Mouse (Mus musculus): Measurements from ENCODE around the gene Slc7a8.
"Not testable (repeated sequence)": the region's sequence is repeated elsewhere in the genome, so short reads cannot be mapped to it uniquely, and the experiment has no call there.

The Slc7a8 gene

DNA sequence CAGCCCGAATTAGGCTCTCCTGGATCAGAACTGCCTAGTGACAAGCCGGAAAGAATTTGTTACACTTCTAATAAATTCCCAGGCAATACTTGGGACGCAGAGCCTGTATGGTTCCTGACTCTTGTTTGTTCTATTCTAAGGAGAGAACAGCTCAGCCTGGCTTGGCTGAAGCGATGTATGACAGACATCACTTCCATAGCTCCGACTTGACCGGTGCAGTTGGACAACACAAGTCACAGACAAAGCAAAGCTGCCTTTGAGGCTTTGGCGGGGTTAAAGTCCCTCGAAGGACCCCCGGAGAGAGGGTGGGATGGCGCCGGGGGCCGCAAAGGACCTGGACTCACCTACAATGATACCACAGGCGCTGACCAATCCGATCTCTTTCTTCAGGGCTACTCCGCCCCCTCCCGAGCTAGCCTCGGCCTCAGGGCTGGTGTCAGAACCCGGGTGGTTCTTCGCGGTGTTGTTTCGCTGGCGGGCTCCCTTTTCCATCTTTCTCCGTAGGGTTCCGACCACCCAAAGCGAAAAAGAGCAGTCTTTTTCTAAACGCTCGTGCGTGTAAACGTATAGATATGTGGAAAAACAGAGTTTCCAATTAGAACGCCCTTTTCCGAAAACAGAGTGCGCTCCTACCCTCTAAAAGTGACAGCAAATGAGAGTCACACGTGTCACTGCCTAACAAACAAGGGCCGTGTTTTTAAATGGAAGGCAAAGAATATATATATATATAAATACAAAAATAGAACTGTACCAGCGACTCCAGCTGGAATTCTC is 723 bp downstream of the Slc7a8 start:
- no peak for DNase-seq (ENCODE audit: low read depth)

DNA sequence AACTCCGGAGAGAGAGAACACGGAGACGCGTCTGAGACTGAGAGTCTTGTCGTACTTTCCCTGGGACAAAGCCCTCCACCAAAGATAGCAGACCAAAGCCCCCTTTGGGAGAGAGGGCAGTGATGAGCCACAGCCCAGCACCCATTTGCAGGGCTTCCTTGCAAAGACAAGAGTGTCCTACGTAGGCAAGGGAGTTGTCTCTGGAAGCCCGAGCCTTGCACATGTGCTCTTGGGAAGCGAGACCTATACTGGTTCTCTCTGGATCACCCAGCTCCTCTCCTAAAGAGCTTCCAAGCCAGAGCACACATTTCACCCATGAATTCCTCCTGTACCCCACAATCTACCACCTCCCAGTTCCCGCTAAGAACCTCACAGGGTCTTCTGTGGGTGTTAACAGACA is 1.7 kb downstream of the Slc7a8 start:
- DNase-seq (ENCODE audit: low read depth), result no peak

DNA sequence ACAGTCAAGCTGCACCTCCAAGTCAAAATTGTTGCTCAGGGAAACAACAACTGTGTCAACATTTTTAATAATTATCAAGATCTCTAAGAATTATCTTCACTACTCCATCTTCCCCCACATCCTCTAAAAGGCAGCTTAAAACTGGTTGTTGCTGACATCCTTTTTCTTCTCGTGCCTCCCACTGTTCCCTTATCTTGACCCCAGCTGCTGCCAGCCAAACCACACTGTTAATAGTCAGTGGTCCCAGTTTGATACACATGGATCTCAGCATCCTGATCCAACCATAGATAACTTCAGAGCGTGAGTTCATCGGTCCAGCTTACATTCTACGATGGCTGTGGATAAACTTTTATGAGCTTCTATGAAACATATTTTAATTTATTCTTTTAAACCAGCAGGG is 3.9 kb downstream of the Slc7a8 start:
- no peak for DNase-seq (ENCODE audit: low read depth)

DNA sequence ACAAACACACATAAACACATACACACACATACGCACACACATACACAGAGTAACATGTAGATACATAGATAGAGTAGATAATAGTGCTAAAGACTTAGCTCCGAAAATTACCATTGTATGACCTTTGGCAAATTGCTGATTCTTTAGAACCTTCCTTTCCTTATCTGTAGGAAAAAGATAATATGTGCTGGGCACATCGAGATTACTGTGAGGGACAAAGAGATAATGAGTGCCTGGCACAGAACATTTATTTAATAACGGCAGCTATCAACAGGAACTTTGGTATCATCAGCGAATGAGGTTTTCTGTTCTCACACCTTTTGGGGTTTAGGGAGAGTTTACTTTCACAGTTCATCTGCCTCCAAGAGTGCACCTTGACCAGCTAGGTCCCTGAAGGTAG is 5.0 kb downstream of the Slc7a8 start:
- no peak for DNase-seq (ENCODE audit: low read depth)

DNA sequence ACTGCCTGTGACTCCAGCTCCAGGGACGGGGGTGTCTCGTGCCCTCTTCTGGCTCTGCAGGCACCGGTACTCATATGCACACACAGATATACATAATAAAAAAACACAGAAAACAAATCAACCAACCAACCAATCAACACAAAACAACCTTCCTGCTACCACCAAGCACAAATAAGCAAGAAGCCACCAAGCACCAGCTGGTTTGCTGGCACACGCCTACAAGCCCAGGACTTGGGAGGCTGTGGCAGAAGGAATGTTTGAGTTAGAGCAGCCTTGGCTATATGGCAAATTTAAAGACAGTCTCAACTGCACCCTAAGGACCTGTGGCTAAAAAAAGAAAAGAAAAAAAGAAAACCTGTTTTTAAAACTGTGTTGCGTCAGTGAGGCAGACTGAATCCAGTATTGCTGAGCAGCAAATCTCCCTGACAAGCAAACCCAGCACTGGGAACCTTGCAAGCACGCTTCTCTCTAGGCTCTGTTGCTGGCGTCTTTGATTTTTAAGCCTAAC is 6.2 kb downstream of the Slc7a8 start:
- no peak for DNase-seq (ENCODE audit: low read depth)

DNA sequence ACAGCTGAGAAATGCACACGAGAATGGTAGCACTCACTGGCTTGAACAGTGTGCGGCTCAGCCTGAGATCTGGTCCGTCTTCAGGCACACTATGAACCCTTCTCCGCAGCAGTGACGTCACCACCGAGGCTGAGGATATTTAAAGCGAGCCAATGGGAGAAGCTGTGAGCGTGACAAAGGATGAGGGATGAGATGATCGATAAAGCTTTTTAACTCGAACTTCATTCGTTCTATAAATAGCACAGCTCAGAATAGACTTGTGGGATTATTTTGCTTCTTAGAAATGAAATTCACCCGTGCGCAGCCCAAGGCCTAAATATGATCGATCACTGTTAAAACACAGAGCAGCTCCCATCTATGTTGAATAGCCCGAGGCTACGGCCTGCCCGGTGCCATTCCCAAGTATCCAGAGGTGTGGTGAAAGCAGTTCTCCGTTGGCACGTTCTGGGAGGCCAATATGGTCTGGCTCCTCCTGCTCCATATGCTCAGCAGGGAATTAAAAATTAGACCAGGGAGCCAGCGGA is 9.4 kb downstream of the Slc7a8 start:
- no peak for DNase-seq (ENCODE audit: low read depth)

DNA sequence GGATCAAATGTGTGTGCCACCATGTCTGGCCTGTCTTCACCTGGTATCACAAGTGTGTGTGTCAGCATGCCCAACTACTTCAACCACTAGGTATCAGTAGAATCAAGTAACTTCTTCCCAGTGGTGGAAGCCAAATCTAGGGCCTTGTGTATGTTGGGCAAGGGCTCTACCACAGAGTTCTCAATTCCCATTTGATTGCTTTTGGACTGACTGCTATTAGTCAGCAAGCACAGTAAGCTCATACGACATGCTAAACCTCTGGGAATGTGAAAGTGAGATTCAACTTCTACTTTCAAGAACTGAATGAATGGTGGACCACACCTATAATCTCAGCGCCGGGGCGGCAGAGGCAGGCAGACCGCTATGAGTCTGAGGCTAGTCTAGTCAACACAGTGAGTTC is 11.4 kb downstream of the Slc7a8 start:
- no peak for DNase-seq (ENCODE audit: low read depth)

DNA sequence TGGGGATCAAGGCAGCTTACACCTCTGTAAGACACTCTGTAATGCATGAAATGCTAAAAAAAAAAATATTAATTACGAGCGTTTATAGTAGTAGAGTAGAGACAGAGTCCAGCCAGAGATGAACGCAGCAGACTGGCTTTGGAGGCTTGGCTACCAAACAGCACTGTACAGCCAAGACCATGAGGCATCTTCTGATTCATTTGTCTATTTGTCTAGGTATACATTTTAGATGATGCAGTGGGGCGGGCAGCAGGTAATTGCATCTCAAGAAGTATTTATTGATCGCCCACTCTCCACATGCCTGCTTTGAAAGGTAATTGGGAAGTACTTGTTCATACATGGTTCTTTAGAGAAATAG is 12.7 kb downstream of the Slc7a8 start:
- no peak for DNase-seq (ENCODE audit: low read depth)

DNA sequence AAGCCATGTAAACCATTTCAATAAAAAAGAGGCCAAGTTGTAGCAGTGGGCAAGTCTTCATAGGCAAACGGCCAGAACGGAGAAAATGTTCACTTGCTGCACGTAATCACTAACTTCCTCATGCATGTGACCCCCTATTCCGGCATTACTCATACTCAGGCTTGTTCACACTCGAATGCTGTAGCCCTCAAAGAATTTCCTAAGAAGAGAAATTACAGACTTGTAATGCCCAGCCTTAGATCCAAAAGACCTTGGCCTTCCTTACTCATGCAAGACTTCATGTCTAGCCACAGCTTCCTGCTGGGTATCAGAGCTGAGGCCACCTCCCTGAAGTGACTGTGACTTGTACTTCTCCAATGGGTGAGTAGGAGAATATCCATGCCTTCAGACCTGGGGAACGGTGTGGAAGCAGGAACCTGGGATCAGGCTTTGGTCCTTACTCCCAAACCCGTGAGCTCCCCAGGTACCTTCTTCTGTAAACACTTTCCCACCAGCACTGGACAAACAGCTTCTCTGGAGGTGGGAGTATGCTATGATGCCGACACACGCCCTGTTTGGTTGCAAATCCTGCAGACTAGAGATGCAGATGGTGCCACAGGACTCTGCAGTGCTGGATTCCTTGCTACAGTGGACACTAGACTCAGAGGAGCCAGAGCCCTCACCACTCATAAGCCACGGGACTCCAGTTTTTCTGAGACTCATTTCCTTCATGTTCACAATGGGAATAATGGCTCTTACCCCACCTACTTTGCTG is 13.3 kb downstream of the Slc7a8 start:
- no peak for DNase-seq (ENCODE audit: low read depth)

DNA sequence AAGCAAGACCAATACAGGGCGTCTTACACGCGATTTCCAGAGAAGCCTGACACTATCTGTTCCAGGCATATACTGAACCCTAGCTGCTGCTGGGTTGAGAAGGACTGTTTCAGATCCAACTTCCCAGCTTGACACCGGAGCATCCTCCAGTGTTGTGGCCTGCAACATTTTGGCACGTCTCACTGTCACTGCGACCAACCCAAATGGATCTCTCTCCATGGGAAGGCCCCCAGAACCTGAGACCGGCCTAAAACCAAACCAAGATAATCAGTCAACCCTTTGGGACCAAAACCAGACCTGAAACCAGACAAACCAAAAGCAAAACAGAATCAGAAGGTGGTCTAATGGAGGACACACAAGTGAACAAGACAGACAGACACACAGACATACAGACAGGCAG is 14.8 kb downstream of the Slc7a8 start:
- DNase-seq (ENCODE audit: low read depth), result not testable (repeated sequence)

DNA sequence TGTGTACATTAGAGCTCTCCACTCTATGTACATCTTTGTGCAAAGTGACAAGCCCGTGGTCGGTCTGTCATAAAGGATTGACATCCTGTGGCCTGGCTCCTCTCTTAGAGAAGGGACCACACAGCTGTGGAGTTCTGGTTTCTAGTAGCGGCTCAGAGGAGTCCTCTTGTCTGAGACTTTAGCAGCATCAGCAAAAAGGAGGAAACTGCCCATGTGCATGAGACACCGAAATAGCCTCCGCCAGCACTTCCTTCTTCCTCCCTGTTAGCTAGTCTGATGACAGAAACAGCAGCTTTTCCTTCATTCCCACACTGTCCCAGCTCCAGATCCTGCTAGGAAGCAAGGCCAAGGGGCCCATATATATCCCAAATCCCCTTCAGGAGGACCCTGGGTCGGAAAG is 25.4 kb downstream of the Slc7a8 start:
- DNase-seq (ENCODE audit: low read depth), result no peak

DNA sequence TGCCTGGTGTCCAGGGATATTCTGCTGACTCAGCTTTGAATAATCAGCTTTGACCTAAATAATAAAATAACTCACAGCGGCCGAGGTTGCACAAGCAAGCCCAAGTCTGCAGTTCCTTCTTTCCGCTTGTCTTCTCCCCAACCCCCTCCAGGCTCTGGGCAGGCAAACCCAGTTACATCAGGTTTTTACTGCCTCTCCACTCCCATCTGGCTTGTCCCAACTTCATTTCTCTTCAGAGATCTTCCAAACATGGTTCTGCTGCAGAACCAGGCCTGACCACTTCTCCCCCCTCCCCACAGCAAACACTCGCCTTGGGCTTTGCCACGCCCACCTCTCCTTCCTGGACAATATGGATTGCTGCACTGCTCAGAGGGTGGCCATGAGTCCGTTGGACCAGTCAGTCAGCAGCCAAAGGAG is 27.1 kb downstream of the Slc7a8 start:
- no peak for DNase-seq (ENCODE audit: low read depth)

DNA sequence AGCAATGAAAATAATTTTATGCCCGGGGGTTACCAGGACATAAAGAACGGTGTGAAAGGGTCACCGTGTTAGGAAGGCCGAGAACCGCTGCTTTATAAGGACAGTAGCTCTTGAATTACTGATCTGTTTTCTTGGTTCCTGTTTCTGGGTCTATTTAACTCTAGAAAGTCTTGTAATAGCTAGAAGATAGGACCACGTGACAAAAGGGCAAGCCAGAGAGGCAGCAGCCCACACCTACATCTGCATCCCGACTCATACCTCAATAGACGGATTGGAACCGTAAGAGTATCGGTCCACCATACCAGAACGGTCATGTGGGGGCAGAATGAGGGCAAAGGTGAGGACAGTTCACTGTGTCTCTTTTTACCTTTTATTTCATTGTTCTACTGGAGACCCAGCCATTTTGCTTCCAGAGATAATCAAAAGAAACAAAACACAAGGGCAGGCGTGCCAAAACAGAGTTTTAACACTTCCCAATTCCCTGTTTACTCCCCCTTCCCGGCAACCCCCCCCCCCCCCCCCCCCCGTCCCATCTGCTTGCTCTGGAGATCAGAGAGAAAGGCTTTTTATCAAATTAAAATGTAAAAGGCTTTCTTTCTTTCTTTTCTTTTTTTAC is 27.7 kb downstream of the Slc7a8 start:
- no peak for DNase-seq (ENCODE audit: low read depth)

DNA sequence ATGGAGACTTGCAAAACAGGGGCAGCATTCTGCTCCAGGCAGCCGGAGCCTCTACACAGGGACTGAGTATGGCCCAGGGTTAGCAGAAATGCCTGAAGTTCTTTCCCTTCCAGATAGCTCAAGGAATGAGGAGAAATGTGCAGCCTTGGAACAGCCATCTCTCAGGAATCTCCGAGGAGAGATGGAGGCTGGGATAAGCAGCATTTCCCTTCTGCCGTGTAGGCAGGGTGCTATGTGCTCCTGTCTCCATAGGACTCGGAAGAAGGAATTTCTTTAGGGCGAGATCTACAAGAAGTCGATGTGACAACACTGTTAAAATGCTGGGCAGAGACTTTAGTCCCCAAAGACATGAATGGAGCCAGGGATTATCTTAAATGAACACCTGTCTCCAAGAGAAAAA is 28.8 kb downstream of the Slc7a8 start:
- DNase-seq (ENCODE audit: low read depth), result no peak

DNA sequence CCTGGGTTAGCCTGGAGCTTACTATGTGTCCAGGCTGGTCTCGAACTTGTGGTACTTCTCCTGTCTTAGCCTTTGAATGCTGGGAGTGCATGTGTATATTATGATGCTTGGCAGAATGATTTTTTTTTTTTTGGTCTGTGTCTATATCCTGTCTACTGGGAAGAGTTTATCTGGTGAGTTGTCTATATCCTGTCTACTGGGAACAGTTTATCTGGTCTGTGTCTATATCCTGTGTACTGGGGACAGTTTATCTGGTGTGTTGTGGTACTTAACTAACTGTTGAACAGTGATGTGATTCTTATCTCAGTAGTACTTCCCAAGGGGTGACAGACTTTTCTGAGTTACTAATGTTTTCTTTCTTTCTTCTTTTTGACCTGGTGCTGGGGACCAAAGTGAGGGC is 30.0 kb downstream of the Slc7a8 start:
- no peak for DNase-seq (ENCODE audit: low read depth)

DNA sequence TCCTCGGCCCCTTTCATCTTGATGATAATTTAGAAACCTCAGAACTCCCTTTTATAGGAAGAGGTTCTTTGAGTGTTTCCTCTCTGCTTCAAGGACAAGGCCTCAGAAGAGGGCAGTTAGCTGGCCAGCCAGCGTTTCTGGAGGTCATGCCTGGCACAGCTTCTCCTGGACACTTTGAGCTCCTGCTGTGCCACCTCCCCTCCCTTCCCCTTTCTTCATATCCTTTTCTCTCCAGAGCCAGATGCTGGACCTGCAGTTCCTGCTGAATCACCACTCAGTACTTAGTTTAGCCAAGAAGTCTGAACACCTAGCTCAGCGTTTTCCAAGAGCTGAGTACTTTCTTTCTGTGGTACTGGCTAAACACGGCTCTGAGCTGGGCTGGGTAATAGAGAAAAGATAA is 32.5 kb downstream of the Slc7a8 start:
- DNase-seq (ENCODE audit: low read depth), result no peak

DNA sequence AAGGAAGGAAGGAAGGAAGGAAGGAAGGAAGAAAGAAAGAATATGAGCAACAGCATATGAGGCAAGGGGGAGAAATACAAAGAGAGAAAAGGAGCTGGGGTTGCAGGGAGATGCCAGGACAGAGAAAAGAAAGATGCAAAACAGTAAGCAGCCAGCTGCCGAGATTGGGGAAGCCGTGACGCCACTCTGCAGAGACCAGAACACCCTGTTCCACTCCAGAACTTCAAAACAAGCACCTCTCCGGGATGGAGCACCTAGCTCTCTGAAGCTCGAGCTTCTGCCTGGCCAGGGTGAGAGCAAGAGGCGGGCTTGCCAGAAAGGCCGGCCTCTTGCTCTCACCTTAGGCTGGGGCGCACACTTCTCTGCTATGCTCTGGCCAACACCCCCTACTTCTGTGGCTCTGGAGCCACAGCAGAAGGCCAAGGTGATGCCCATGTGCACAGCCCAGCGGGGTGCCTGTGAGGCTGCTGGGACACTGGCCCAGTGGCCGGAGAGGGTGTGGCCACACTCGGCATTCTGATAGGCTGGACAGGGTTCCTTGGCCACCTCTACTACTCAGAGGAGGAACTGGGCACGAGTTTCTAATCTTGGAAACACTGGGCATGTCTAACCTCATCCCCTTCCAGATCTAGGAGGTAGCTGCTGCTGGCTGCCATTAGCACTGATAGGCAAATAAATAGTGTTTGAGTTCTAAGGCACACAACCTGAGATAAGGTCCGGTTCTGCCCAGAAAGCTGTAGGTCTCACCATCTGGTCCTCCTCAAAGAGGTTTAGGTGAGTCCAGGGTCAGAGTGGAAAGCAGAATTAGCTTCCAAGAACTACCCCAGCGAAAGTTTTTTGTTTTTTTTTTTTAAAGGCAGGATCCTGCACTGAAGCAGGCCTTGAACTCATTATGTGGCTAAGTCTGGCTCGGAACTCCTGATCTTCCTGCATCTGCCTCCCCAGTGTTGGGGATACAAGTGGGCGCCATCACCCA is 33.5 kb downstream of the Slc7a8 start:
- no peak for DNase-seq (ENCODE audit: low read depth)

DNA sequence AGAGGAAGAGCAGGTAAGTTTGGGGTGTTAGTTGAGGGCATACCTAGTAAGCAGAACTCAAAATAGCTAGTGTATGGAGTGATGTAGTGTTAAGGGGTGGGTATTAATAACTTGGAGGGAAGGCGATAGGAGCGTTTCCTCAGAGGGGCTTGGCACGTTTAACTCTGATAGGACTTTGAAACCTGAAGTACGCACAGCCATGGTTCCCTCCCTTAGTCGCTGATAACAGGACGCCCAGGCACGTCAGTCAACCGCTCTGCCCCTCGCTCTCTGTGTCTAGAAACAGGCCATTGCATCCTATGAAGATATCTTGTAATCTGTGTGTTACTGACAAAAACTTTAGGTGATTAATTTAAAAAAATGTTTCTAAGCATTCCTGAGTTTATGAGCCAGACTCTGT is 35.7 kb downstream of the Slc7a8 start:
- DNase-seq (ENCODE audit: low read depth), result peak; percentile 39

DNA sequence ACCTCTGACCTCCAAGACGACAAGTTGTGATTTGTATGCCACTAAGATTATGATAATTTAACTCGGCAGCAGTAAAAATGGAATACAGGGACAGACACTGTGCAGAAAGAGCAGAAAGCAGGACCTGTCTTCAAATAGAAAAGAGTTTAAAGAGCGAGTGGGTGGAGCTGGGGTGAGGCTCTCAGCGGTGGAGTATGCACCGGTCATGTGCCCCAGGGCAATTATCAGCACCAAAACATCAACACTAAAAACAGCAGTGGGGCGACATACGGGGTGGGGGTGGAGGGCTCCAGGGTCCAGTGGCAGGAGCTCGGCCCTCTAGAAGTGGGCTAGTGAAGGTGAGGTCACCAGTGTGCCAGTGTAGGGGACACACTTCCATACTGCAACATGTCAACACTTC is 37.3 kb downstream of the Slc7a8 start:
- no peak for DNase-seq (ENCODE audit: low read depth)

DNA sequence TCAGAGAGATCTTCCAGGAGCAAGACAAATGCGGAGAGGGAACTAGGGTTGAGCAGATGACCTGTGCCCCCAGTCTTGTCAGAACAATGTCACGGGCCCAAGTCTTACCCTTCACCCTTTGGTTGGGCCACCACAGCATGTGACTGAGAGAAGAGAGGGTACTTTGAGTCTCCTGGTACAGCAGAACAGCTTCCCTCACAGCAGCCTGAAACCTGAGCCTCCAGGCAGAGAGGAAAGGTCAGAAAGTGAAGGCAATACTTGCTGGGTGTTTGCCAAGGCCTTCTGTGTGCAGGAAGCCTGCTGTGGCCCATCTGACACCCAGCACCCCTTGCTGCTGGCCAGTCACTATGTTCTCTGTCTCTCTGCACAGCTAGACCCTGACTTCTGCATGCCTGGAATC is 39.4 kb downstream of the Slc7a8 start:
- DNase-seq (ENCODE audit: low read depth), result no peak

DNA sequence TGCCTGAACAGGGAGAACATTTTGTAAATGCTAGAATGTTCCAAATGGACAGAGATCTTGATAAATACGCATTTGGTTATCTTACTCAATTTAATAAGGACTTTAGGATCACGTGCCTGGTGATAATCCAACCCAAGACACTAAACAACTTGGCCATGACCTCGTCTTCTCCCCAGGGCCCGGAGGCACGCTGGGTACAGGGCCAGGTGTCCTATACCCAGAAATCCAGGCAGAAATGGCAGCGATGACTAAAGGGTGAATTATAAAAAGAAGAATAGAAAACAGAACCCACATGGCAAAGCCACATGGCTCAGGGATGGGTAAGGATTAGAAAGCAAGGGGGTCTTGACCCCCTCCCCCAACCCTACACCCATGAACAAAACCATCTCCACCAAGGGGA is 40.0 kb downstream of the Slc7a8 start:
- no peak for DNase-seq (ENCODE audit: low read depth)

DNA sequence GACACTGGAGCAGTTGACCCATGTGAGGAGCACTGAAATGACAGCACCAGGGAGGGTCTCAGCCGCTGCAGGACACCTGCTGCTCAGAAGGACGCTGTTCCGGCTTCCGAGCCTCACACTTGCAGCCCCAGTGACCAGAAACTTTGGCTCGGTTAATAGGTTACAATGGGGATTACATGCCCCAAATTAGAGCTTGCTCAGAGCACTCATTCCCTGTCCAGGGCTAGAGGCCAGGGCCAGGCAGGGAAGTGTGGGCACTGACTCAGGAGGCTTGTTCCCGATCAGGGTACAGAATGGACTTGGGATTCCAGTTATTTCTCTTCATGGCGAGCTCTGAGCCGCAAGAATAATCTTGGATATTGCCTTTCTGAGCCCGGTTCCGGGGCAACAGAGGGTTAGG is 44.1 kb downstream of the Slc7a8 start:
- DNase-seq (ENCODE audit: low read depth), result no peak
